Mouse (Mus musculus) kidney, adult 2 months (tissue): ENCODE data around the gene Plcg1.

Experiments used
- CTCF ChIP-seq: fragments of 200-500 bp; conservative IDR thresholded peaks from 2 replicates; pipeline ENCODE4 v1.5.1; 2011; ENCODE audit warnings: low read depth, mild to moderate bottlenecking, control low read depth, low read length, moderate library complexity, mixed read lengths; ENCODE audit not compliant: insufficient read depth, insufficient read length
- POLR2A ChIP-seq: fragments of 200-500 bp; IDR thresholded peaks from one replicate; pipeline ENCODE4 v1.6.1; 2011; ENCODE audit warnings: low read depth, low read length, control low read depth

DNA sequence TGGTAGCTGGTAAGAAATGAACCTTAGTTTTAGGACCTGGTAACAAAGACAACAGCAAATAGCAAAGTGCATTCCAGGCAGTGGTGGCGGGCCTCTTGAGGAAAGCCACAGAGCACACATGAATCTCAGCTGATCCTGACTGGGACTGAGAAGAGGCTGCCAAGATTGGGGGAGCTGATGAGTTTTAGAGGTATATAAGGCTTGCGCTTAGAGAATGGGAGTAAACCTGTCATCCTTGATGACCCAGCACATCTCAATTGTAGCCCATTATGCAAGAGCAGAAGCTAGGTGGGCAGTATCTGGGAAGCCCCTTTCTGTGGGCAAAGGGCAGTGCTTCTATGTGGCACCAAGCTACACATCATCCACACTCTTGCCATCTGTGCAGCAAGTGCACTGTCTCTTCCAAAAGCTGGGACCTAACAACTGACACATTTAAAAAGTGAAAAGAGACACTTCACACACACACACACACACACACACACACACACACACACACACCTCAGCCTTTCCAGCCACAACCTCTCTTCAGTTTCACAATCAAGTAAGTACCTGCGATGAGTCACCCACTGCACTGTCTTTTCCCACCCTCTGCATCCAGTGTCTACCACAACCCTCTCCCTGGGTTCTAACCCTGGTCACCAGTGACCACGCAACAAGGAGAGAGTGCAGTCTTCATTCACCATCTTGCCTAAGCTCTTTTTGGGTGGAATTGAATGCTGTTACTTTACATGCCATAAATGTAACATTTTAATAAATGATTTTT, 7.3 kb upstream of the Plcg1 start:
- no peak for TF ChIP-seq CTCF
- no peak for TF ChIP-seq POLR2A
